Mouse (Mus musculus) stomach, embryonic 15.5 days (tissue): ENCODE measurements at regions not wholly inside any gene's neighbourhood (a gene's known extent, or its start where the extent isn't known, plus 50 kb on each side); places are given as distances from the start of the nearest gene placed in this dataset.
"Not testable (repeated sequence)": the region's sequence is repeated elsewhere in the genome, so short reads cannot be mapped to it uniquely, and the experiment has no call there.

Experiments
- ATAC-seq: fragments of 200-750 bp; cut with Nextera tagmentation; 2 replicates; pipeline ENCODE4 v1.8.0; 2017; ENCODE audit warnings: low read depth, moderate number of reproducible peaks, moderate TSS enrichment; ENCODE audit not compliant: insufficient read depth, low FRiP score
- H3K27ac ChIP-seq: fragments of 300-500 bp; sonication (generic); 2 replicates; pipeline ENCODE4 v1.5.1; 2015; ENCODE audit warnings: mild to moderate bottlenecking, inconsistent platforms
- H3K27me3 ChIP-seq: fragments of 300-500 bp; sonication (generic); replicated peaks from 2 replicates; pipeline ENCODE4 v1.6.1; 2015; ENCODE audit warnings: inconsistent platforms
- H3K36me3 ChIP-seq: fragments of 300-500 bp; sonication (generic); 2 replicates; pipeline ENCODE4 v1.6.1; 2015; ENCODE audit warnings: inconsistent platforms
- H3K4me1 ChIP-seq: fragments of 300-500 bp; sonication (generic); 2 replicates; pipeline ENCODE4 v1.6.1; 2015; ENCODE audit warnings: inconsistent platforms
- H3K4me2 ChIP-seq: fragments of 300-500 bp; sonication (generic); 2 replicates; pipeline ENCODE4 v1.6.1; 2015; ENCODE audit warnings: mild to moderate bottlenecking, inconsistent platforms
- H3K4me3 ChIP-seq: fragments of 300-500 bp; sonication (generic); replicated peaks from 2 replicates; pipeline ENCODE4 v1.5.1; 2015; ENCODE audit warnings: inconsistent platforms
- H3K9ac ChIP-seq: fragments of 300-500 bp; sonication (generic); 2 replicates; pipeline ENCODE4 v1.6.1; 2015; ENCODE audit warnings: inconsistent platforms
- H3K9me3 ChIP-seq: fragments of 300-500 bp; sonication (generic); 2 replicates; pipeline ENCODE4 v1.6.1; 2016; ENCODE audit warnings: inconsistent platforms
- WGBS: fragments of 180-500 bp; shearing (Covaris S2); methylation state at CpG from one replicate; pipeline ENCODE4 v1.1.7; 2015; 5-methylcytosine and 5-hydroxymethylcytosine counted together

DNA sequence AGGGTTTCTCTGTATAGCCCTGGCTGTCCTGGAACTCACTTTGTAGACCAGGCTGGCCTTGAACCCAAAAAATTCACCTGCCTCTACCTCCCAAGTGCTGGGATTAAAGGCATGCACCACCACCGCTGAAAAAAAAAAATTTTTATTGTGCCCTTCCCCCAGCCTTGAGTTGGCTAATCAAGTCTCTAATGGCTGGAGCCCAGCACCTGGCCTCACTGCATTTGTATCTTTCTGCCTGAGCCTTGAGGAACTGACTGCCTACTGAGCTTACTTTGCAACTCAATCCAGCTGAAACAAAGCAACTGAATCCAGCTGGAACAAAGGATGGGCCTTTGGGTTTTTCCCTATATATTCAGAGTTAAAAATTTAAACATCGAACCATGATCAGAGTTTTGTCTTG is 153.3 kb upstream of the Ccnh start:
- WGBS = 72% methylated on average over 2 of the region's 2 CpGs
- Histone ChIP-seq H3K4me3 (no peak overlapping the region), H3K27me3 (no peaks in the 10 kb centered on the region)

DNA sequence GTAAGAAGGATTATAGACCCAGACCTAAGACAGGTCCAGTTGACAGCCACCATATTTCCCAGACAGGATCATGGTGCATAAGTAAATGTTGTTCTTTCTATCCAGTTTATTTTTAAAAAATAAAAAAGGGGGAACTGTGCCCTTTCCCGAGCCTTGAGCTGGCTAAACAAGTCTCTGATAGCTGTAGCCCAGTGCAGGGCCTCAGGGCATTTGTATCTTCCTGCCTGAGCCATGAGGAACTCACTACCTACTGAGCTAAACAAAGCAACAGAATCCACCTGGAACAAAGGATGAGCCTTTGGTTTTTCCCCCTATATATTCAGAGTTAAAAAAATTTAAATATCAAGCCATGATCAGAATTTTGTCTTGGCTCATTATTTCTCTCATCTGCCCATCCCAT is 152.4 kb upstream of the Ccnh start:
- Histone ChIP-seq H3K27me3 (no peaks in the 10 kb centered on the region), H3K9me3 (no peaks in the 10 kb centered on the region), H3K36me3 (no peaks in the 10 kb centered on the region), H3K27ac (no peak overlapping the region), H3K9ac (no peak overlapping the region), H3K4me3 (no peak overlapping the region), H3K4me1 (no peaks in the 10 kb centered on the region), H3K4me2 (no peak overlapping the region)
- WGBS = 70% methylated on average over 1 of the region's 1 CpGs
- ATAC-seq = no peak

More for the DNA sequence above, 153.3 kb upstream of the Ccnh start:
- Histone ChIP-seq H3K27ac (no peak overlapping the region), H3K36me3 (no peaks in the 10 kb centered on the region), H3K9me3 (no peaks in the 10 kb centered on the region), H3K9ac (no peak overlapping the region), H3K4me1 (no peaks in the 10 kb centered on the region), H3K4me2 (no peak overlapping the region)
- no peak for ATAC-seq

DNA sequence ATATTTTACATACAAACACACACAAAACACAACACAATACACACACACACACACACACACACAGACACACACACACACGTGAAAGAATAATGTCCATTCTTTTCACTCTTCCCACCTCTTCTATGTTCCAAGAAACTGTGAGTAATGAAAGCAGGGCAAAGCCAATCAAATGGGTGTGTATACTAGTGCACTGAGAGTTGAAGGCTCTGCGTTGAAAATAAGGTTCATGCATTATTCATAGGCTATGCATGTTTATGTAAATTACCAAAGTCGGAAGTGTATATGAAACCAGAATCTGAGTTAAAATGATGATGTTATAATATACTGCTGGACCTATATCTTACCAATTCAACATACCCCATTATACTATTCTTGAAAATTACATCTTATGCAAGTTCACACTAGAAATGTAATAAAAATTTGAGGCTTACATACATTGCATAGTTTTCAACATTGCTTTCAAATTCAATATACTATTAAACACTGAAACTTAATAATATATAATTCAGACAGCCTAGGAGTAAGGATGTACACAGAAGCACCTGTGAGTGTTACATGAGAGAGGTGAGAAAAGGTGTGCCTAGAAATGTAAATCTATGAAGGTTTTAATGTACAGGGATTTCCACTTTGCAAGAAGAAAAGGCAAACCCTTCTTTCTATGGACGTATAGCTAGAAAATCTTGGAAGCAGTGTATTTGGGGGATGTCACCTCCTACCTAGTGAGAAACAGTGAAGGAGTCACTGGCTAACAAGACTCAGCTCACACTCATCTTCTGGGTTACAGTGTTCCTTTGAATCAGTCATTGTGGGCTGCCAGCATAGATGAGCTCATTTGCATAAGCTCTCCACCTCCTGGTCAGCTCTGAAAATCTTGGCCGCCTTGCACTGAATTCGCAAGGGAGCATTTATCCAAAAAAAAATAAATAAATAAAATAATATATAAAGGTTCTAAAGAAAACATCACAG is 122.3 kb upstream of the Ccnh start:
- Histone ChIP-seq H3K9me3 (no peaks in the 10 kb centered on the region), H3K27ac (no peak overlapping the region), H3K4me1 (no peaks in the 10 kb centered on the region), H3K27me3 (no peaks in the 10 kb centered on the region), H3K4me3 (no peak overlapping the region), H3K9ac (no peak overlapping the region), H3K36me3 (no peaks in the 10 kb centered on the region), H3K4me2 (no peak overlapping the region)
- ATAC-seq = no peak
- WGBS = 66% methylated on average over 6 of the region's 6 CpGs

GRCm38 (mm10) chr13:85067551-85068283 is 121.5 kb upstream of the Ccnh start:
- Histone ChIP-seq H3K9me3 (no peaks in the 10 kb centered on the region), H3K9ac (no peak overlapping the region), H3K4me2 (no peak overlapping the region), H3K27me3 (no peaks in the 10 kb centered on the region), H3K4me3 (no peak overlapping the region), H3K36me3 (no peaks in the 10 kb centered on the region), H3K4me1 (no peaks in the 10 kb centered on the region), H3K27ac (no peak overlapping the region)
- ATAC-seq = no peak
- WGBS = 74% methylated on average over 5 of the region's 5 CpGs

DNA sequence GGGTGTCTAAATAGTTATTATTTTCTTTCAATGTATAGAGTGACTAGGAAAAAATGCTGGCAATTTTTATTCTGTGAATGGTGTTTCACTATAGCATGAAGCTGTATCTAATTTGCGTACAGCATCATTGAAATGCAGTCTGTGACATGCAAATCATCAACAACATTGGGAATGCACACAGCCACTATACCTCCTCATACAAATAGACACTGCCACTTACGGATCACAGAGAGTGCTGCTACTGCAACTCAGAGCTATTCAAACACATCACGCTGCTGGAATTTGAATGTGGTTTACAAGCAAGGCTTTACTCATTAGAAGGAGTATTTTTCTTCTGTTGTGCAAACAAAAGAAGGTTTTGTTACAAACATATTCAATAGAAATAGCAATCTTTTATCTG is 120.8 kb upstream of the Ccnh start:
- Histone ChIP-seq H3K27ac (no peak overlapping the region), H3K4me1 (no peaks in the 10 kb centered on the region), H3K27me3 (no peaks in the 10 kb centered on the region), H3K9ac (no peak overlapping the region), H3K36me3 (no peaks in the 10 kb centered on the region), H3K9me3 (no peaks in the 10 kb centered on the region), H3K4me2 (no peak overlapping the region), H3K4me3 (no peak overlapping the region)
- ATAC-seq = no peak
- WGBS = 64% methylated on average over 3 of the region's 3 CpGs

DNA sequence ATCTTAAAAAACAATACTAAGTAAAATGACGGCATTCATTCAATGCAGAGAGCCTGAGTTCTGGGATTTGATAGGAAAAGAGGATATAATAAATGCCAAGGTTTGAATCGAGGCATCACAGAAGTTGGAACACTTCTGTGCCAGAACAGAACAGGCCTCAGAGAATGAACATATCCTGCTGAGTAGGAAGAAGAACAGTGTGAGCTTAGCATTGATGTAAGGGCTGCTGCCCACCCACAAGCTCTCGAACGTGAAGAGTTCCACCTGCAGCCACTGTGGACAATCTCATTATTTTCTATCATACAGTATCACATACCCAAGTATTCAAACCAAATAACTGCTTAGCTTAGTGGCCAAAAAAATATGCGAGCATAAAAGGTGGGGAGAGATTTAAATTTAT is 105.9 kb upstream of the Ccnh start:
- Histone ChIP-seq H3K27ac (no peak overlapping the region), H3K9ac (no peak overlapping the region), H3K4me2 (no peak overlapping the region), H3K36me3 (no peaks in the 10 kb centered on the region), H3K4me3 (no peak overlapping the region), H3K9me3 (no peaks in the 10 kb centered on the region), H3K27me3 (no peaks in the 10 kb centered on the region), H3K4me1 (no peaks in the 10 kb centered on the region)
- no peak for ATAC-seq
- WGBS = 74% methylated on average over 5 of the region's 5 CpGs

GRCm38 (mm10) chr13:85083742-85084141 is 105.5 kb upstream of the Ccnh start:
- ATAC-seq = no peak
- H3K9me3 ChIP-seq = no peaks in the 10 kb centered on the region
- no peak overlapping the region for H3K27ac ChIP-seq
- H3K4me2 ChIP-seq = no peak overlapping the region
- no peaks in the 10 kb centered on the region for H3K4me1 ChIP-seq
- no peak overlapping the region for H3K4me3 ChIP-seq
- no peak overlapping the region for H3K9ac ChIP-seq
- no peaks in the 10 kb centered on the region for H3K27me3 ChIP-seq
- H3K36me3 ChIP-seq = no peaks in the 10 kb centered on the region

DNA sequence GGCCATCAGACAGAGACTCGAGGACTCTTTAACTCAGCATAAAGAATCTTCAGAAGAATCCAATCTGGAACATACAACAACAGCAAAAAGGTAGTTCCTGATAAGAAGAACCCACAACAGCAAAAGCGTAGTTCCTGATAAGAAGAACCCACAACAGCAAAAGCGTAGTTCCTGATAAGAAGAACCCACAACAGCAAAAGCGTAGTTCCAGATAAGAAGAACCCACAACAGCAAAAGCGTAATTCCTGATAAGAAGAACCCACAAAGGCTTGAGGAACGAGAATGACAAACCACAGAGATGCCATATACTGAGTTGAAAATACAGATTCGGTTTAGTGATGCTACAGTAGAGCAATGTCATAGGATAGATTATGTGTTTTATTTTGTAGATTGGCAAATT is 93.0 kb upstream of the Ccnh start:
- Histone ChIP-seq H3K4me1 (no peaks in the 10 kb centered on the region), H3K9me3 (no peaks in the 10 kb centered on the region), H3K9ac (no peak overlapping the region), H3K4me2 (no peak overlapping the region), H3K4me3 (no peak overlapping the region), H3K27ac (no peak overlapping the region), H3K27me3 (no peaks in the 10 kb centered on the region), H3K36me3 (no peaks in the 10 kb centered on the region)
- WGBS = 76% methylated on average over 7 of the region's 7 CpGs
- no peak for ATAC-seq

- H3K9me3 ChIP-seq = no peaks in the 10 kb centered on the region
- H3K4me2 ChIP-seq = no peak overlapping the region
- no peaks in the 10 kb centered on the region for H3K4me1 ChIP-seq
- H3K36me3 ChIP-seq = no peaks in the 10 kb centered on the region
- no peak overlapping the region for H3K4me3 ChIP-seq
- H3K27me3 ChIP-seq = no peaks in the 10 kb centered on the region
- ATAC-seq = no peak
- H3K9ac ChIP-seq = no peak overlapping the region
- WGBS = 90% methylated on average over 2 of the region's 2 CpGs
- no peak overlapping the region for H3K27ac ChIP-seq
These were observed 65.9 kb upstream of the Ccnh start for GRCm38 (mm10) chr13:85123309-85123708.

DNA sequence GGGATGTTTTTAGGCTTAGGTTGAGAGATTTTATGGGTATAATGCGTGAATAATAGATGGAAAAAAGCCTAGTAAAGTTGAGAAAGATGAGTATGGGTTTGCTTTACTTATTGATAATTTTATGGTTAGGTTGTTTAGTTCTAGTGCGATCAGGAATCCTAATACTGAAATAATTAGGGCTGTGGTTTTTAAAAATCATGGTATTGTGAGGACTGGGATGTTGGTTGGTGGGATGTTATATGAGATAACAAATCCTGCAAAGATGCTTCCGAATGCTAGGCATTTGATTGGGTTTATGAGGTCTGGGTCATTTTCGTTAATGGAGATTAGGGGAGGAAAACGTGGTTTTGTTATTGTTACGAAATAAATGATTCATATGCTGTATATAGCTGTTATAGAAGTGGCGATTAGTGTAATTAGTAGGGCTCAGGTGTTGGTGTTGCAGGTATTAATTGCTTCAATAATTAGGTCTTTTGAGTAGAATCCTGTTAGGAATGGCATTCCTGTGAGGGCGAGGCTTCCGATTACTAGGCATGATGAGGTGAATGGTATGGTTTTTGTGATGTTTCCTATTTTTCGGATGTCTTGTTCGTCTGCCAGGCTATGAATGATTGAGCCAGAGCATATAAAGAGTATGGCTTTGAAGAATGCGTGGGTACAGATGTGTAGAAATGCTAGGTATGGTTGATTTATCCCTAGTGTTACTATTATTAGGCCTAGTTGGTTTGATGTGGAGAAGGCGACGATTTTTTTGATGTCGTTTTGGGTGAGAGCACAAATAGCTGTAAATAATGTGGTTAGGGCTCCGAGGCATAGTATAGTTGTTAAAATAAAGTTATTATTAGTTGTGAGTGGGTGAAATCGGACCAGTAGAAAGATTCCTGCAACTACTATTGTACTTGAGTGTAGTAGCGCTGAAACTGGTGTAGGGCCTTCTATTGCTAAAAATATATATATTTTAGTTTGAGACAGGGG is 62.3 kb upstream of the Ccnh start:
- H3K9ac ChIP-seq, H3K4me1 ChIP-seq, H3K27ac ChIP-seq, H3K4me2 ChIP-seq, H3K4me3 ChIP-seq, H3K27me3 ChIP-seq, H3K9me3 ChIP-seq, H3K36me3 ChIP-seq: not testable (repeated sequence)
- WGBS = 88% methylated on average over 18 of the region's 18 CpGs
- ATAC-seq = peak; percentile 100

GRCm38 (mm10) chr13:85127548-85127925 is 61.7 kb upstream of the Ccnh start:
- ATAC-seq = no peak
- H3K9me3 ChIP-seq = no peaks in the 10 kb centered on the region
- no peaks in the 10 kb centered on the region for H3K36me3 ChIP-seq
- H3K27me3 ChIP-seq = no peaks in the 10 kb centered on the region
- no peak overlapping the region for H3K27ac ChIP-seq
- 53% methylated on average over 1 of the region's 1 CpGs for WGBS
- H3K4me1 ChIP-seq = no peaks in the 10 kb centered on the region
- no peak overlapping the region for H3K9ac ChIP-seq
- H3K4me3 ChIP-seq = no peak overlapping the region
- no peak overlapping the region for H3K4me2 ChIP-seq
